Mouse (Mus musculus) thymus, adult 2 months (tissue): ENCODE data around the gene Dock3. TPM values are rescaled to one million over a fixed set of nuclear protein-coding genes. Genes with fewer than 3 reads are reported as not detected.
"Not testable (repeated sequence)": the region's sequence is repeated elsewhere in the genome, so short reads cannot be mapped to it uniquely, and the experiment has no call there.

Experiments
- DNase-seq: peaks from one replicate; pipeline ENCODE4 v3.0.0; 2021
- H3K27ac ChIP-seq: fragments of 200-500 bp; 2 replicates; pipeline ENCODE4 v1.5.1; 2012; ENCODE audit warnings: low read length, control low read depth; ENCODE audit not compliant: control insufficient read depth, insufficient read depth
- H3K27me3 ChIP-seq: fragments of 200-500 bp; 2 replicates; pipeline ENCODE4 v1.6.1; 2012; ENCODE audit warnings: mild to moderate bottlenecking, low read length, moderate library complexity, mixed read lengths; ENCODE audit not compliant: control insufficient read depth, insufficient read depth
- H3K36me3 ChIP-seq: fragments of 200-500 bp; 2 replicates; pipeline ENCODE4 v1.6.1; 2012; ENCODE audit warnings: mild to moderate bottlenecking, low read length, moderate library complexity; ENCODE audit not compliant: control insufficient read depth, insufficient read depth
- H3K4me1 ChIP-seq: fragments of 200-500 bp; replicated peaks from 2 replicates; pipeline ENCODE4 v1.6.1; 2012; ENCODE audit warnings: low read length; ENCODE audit not compliant: control insufficient read depth, insufficient read depth
- H3K4me3 ChIP-seq: fragments of 200-500 bp; 2 replicates; pipeline ENCODE4 v1.5.1; 2012; ENCODE audit warnings: mild to moderate bottlenecking, low read length, control low read depth, moderate library complexity; ENCODE audit not compliant: control insufficient read depth, insufficient read depth
- CTCF ChIP-seq: fragments of 200-500 bp; IDR thresholded peaks from 2 replicates; pipeline ENCODE4 v1.5.1; 2012; ENCODE audit warnings: mild to moderate bottlenecking, control low read depth, low read length, moderate library complexity, borderline replicate concordance; ENCODE audit not compliant: control insufficient read depth, poor library complexity, insufficient read depth; ENCODE audit errors: extremely low read depth
- POLR2A ChIP-seq: fragments of 200-500 bp; IDR thresholded peaks from 2 replicates; pipeline ENCODE4 v1.6.1; 2012; ENCODE audit warnings: mild to moderate bottlenecking, low read length, control low read depth, moderate library complexity; ENCODE audit not compliant: control insufficient read depth, poor library complexity, insufficient read depth; ENCODE audit errors: extremely low read depth
- WGBS: fragments of 180-500 bp; shearing (Covaris S2); methylation state at CpG from one replicate; pipeline ENCODE4 v1.1.7; 2018; 5-methylcytosine and 5-hydroxymethylcytosine counted together
- polyA plus RNA-seq: library from polyadenylated mRNA; depleted of rRNA; stranded (reverse); fragments of >200 nt; gene quantifications from 2 replicates; pipeline ENCODE4 v1.2.3, GENCODE M21; 2012

The Dock3 gene
- polyA plus RNA-seq, 1 experiment, result 3.2 TPM

DNA sequence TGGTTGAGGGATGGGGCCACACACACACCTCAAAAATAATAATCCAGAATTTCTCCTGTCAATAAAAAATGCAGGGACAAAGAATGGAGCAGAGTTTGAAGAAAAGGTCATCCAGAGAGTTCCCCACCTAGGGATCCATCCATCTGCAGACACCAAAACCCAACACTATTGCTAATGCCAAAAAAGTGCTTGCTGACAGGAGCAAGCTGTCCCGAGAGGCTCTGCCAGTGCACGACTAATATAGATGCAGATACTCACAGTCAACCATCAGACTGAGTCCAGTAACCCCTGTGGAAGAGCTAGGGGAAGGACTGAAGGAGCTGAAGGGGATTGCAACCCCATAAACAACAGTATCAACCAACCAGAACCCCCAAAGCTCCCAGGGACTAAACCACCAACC, 119.7 kb downstream of the Dock3 start:
- H3K27me3 ChIP-seq, result no peaks in the 10 kb centered on the region
- H3K27ac ChIP-seq, result no peak overlapping the region
- 53% methylated on average over 2 of the region's 2 CpGs for WGBS
- no peaks in the 10 kb centered on the region for H3K4me1 ChIP-seq
- no peak for DNase-seq
- H3K36me3 ChIP-seq, result no peaks in the 10 kb centered on the region
- no peak for TF ChIP-seq CTCF
- TF ChIP-seq POLR2A, result no peak
- no peak overlapping the region for H3K4me3 ChIP-seq

- Histone ChIP-seq H3K27me3 (no peaks in the 10 kb centered on the region), H3K27ac (no peak overlapping the region), H3K36me3 (no peaks in the 10 kb centered on the region), H3K4me1 (no peaks in the 10 kb centered on the region), H3K4me3 (no peak overlapping the region)
- no peak for DNase-seq
- 88% methylated on average over 6 of the region's 6 CpGs for WGBS
- TF ChIP-seq POLR2A, result no peak
- no peak for TF ChIP-seq CTCF
Measured at GRCm38 (mm10) chr9:107099487-107099886, 132.2 kb downstream of the Dock3 start.

GRCm38 (mm10) chr9:107089451-107089850, 142.3 kb downstream of the Dock3 start:
- not testable (repeated sequence) for H3K4me1 ChIP-seq, H3K36me3 ChIP-seq, H3K27ac ChIP-seq, H3K4me3 ChIP-seq, DNase-seq, H3K27me3 ChIP-seq
- WGBS, result 82% methylated on average over 17 of the region's 17 CpGs

GRCm38 (mm10) chr9:107087531-107087930, 144.2 kb downstream of the Dock3 start:
- no peak overlapping the region for H3K4me3 ChIP-seq
- no peaks in the 10 kb centered on the region for H3K36me3 ChIP-seq
- no peaks in the 10 kb centered on the region for H3K4me1 ChIP-seq
- H3K27me3 ChIP-seq, result no peaks in the 10 kb centered on the region
- no peak for DNase-seq
- no peak overlapping the region for H3K27ac ChIP-seq
- TF ChIP-seq CTCF (no peak), POLR2A (no peak)
- WGBS, result 100% methylated on average over 2 of the region's 2 CpGs

DNA sequence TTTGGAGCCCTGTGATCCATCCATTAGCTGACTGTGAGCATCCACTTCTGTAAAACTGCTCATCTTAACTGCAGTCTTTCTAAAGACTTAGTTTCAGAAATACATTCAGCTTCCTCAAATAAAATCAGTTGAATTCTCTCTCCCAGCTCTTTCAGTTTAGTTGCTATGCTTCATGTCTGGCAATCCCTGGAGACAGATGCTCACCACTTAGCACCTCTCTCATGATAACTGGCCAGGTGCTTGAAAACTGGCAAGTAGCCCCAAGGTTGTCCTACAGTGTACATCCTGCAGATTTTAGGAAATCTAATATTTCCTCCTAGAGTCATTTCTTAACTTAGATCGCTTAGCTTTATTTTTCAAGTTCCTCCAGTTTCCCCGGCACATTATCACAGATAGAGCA, 193.8 kb downstream of the Dock3 start:
- no peak for TF ChIP-seq POLR2A
- no peak for TF ChIP-seq CTCF
- H3K4me3 ChIP-seq, result no peak overlapping the region
- H3K4me1 ChIP-seq, result no peaks in the 10 kb centered on the region
- DNase-seq, result no peak
- H3K36me3 ChIP-seq, result no peaks in the 10 kb centered on the region
- no peaks in the 10 kb centered on the region for H3K27me3 ChIP-seq
- no peak overlapping the region for H3K27ac ChIP-seq
- WGBS, result 93% methylated on average over 2 of the region's 2 CpGs

- Histone ChIP-seq H3K4me1 (no peaks in the 10 kb centered on the region), H3K36me3 (no peaks in the 10 kb centered on the region), H3K4me3 (no peak overlapping the region), H3K27me3 (no peaks in the 10 kb centered on the region), H3K27ac (no peak overlapping the region)
- TF ChIP-seq CTCF (no peak), POLR2A (no peak)
- DNase-seq, result no peak
- WGBS, result 84% methylated on average over 2 of the region's 2 CpGs
Measured at GRCm38 (mm10) chr9:107027586-107027985, 204.1 kb downstream of the Dock3 start.

- 93% methylated on average over 4 of the region's 4 CpGs for WGBS
- Histone ChIP-seq H3K27me3 (no peaks in the 10 kb centered on the region), H3K27ac (no peak overlapping the region)
Measured at GRCm38 (mm10) chr9:107009841-107010240, 221.9 kb downstream of the Dock3 start.

More at GRCm38 (mm10) chr9:107009841-107010240, 221.9 kb downstream of the Dock3 start:
- no peak for DNase-seq
- Histone ChIP-seq H3K4me3 (no peak overlapping the region), H3K36me3 (no peaks in the 10 kb centered on the region), H3K4me1 (no peaks in the 10 kb centered on the region)
- TF ChIP-seq POLR2A (no peak), CTCF (no peak)
